In the genomic region with DNA sequence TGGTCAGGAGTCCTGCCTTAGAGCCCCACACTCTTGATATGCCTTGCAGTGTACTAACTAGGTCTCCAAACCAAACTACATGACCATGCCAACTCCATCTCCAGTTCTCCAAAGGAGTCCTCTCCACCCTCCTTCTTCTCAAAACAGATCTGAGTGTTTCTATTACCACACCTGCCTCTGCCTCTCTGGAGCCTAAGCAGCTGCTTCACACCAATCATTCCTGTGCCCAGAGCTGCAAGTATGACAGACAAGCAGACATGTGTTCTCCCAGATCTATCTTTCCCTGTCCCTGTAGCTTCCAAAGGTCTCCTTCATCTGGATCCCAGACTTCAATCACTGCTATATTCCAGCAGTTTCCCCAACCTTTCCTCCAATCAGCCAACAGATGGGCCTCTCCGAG, we compare ENCODE assay signal across 8 mouse cellular contexts. TPM values are rescaled to one million over a fixed set of nuclear protein-coding genes. Genes with fewer than 3 reads are reported as not detected.
A peak's percentile ranks its signal among the peaks of the same experiment; 100 is the strongest.
DNase-seq lines count a peak whose midpoint lies in the region; ATAC-seq and TF ChIP-seq lines count a peak whose summit lies in the region.

No protein-coding gene starts in this region.

- peak overlapping the region; percentile 64; the same call in 1 of the 2 replicates for H3K9ac ChIP-seq in kidney, postnatal 0 days (ENCODE audit: low read depth, low read length)
- peak overlapping the region; percentile 75 for H3K9ac ChIP-seq in hindbrain, embryonic 15.5 days
- H3K9ac ChIP-seq in midbrain, embryonic 15.5 days: peak overlapping the region; percentile 67

- TF ChIP-seq CTCF in kidney, postnatal 0 days (IDR thresholded peaks at IDR 0.05; ENCODE audit: low read depth): no peak
- TF ChIP-seq CTCF in cortical plate, adult 2 months (IDR thresholded peaks at IDR 0.05; ENCODE audit: extremely low read depth, insufficient read depth, low read length): no peak

- peak overlapping the region; percentile 73 for H3K4me3 ChIP-seq in kidney, postnatal 0 days (replicated peaks; ENCODE audit: low read depth, low read length)
- peak overlapping the region; percentile 64 for H3K4me3 ChIP-seq in cortical plate, adult 2 months (ENCODE audit: insufficient read depth, low read length)
- peak overlapping the region; percentile 75 for H3K4me3 ChIP-seq in hindbrain, embryonic 15.5 days
- H3K4me3 ChIP-seq in midbrain, embryonic 15.5 days: peak overlapping the region; percentile 71

- ATAC-seq in kidney, postnatal 0 days (replicated peaks; ENCODE audit: low FRiP score, low read depth): no peak
- no peak for ATAC-seq in hindbrain, embryonic 15.5 days (ENCODE audit: low FRiP score, low read depth)
- ATAC-seq in midbrain, embryonic 15.5 days (replicated peaks): no peak
- no peak for ATAC-seq in erythroid progenitor cell, adult 5-6 weeks (replicated peaks; ENCODE audit: low FRiP score, poor library complexity, severe bottlenecking)

- 12% methylated on average over 1 of the region's 1 CpGs for WGBS in kidney, postnatal 0 days
- WGBS in hindbrain, embryonic 15.5 days: 14% methylated on average over 1 of the region's 1 CpGs
- 46% methylated on average over 1 of the region's 1 CpGs for WGBS in midbrain, embryonic 15.5 days

- DNase-seq in kidney, postnatal 0 days (ENCODE audit: low spot score): no peak
- DNase-seq in kidney, postnatal 14 days: no peak
- no peak for DNase-seq in adrenal gland, adult 18-20 months (ENCODE audit: low spot score in 2 of 2)
- no peak for DNase-seq in frontal cortex, postnatal 10 days (ENCODE audit: low spot score in 2 of 2)

- no peak for TF ChIP-seq POLR2A in cortical plate, adult 2 months (IDR thresholded peaks at IDR 0.05; ENCODE audit: extremely low read depth, insufficient read depth, low read length)

- H3K9me3 ChIP-seq in kidney, postnatal 0 days (replicated peaks; ENCODE audit: low read length): no peaks in the 10 kb centered on the region
- H3K9me3 ChIP-seq in hindbrain, embryonic 15.5 days: no peaks in the 10 kb centered on the region
- H3K9me3 ChIP-seq in midbrain, embryonic 15.5 days: no peaks in the 10 kb centered on the region

- 0 out of 2 replicates have a peak, but pooled peaks cover 12% of the 10 kb centered on the region for H3K36me3 ChIP-seq in kidney, postnatal 0 days (ENCODE audit: insufficient read depth, low read length)
- H3K36me3 ChIP-seq in hindbrain, embryonic 15.5 days: 0 out of 2 replicates have a peak, but pooled peaks cover 5% of the 10 kb centered on the region
- H3K36me3 ChIP-seq in midbrain, embryonic 15.5 days (replicated peaks): 0 out of 2 replicates have a peak, but pooled peaks cover 3% of the 10 kb centered on the region

- peaks cover 15% of the 10 kb centered on the region; the same call in 1 of the 2 replicates for H3K4me1 ChIP-seq in kidney, postnatal 0 days (replicated peaks; ENCODE audit: insufficient read depth, low read length)
- H3K4me1 ChIP-seq in cortical plate, adult 2 months (ENCODE audit: control insufficient read depth, insufficient read depth, low read length): peaks cover 5% of the 10 kb centered on the region; the same call in 1 of the 2 replicates
- peaks cover 35% of the 10 kb centered on the region for H3K4me1 ChIP-seq in hindbrain, embryonic 15.5 days (replicated peaks)
- peaks cover 35% of the 10 kb centered on the region for H3K4me1 ChIP-seq in midbrain, embryonic 15.5 days

- H3K27me3 ChIP-seq in kidney, postnatal 0 days (ENCODE audit: insufficient read depth, low read length): no peaks in the 10 kb centered on the region
- no peaks in the 10 kb centered on the region for H3K27me3 ChIP-seq in hindbrain, embryonic 15.5 days
- H3K27me3 ChIP-seq in midbrain, embryonic 15.5 days (replicated peaks): no peaks in the 10 kb centered on the region

- peak overlapping the region; percentile 66 for H3K4me2 ChIP-seq in kidney, postnatal 0 days (ENCODE audit: low read length)
- H3K4me2 ChIP-seq in hindbrain, embryonic 15.5 days: peak overlapping the region; percentile 86
- peak overlapping the region; percentile 76 for H3K4me2 ChIP-seq in midbrain, embryonic 15.5 days

- peak overlapping the region; percentile 97 for H3K27ac ChIP-seq in kidney, postnatal 0 days
- no peak overlapping the region for H3K27ac ChIP-seq in cortical plate, adult 2 months (ENCODE audit: insufficient read depth, low read length)
- H3K27ac ChIP-seq in hindbrain, embryonic 15.5 days (replicated peaks): peak overlapping the region; percentile 98
- H3K27ac ChIP-seq in midbrain, embryonic 15.5 days: peak overlapping the region; percentile 93

RNA-seq across cellular contexts. Expression of gene Tacc3, which starts 1.2 kb away (rescaled TPM):
- 74.3 and 84.9 TPM in 2 replicates for polyA plus RNA-seq in kidney, postnatal 0 days (2015; fragmentation: Nextera tagmentation; extraction: Ambion mirVana)
- polyA plus RNA-seq in cortical plate, adult 2 months (2012; rRNA removed): 9.3 and 11.4 TPM in 2 replicates
- polyA plus RNA-seq in hindbrain, embryonic 15.5 days (2015; fragmentation: Nextera tagmentation; extraction: Ambion mirVana): 40.9 and 48.9 TPM in 2 replicates
- polyA plus RNA-seq in midbrain, embryonic 15.5 days (2015; fragmentation: Nextera tagmentation; extraction: Ambion mirVana): 27.9 and 32.2 TPM in 2 replicates
- 1 to 10 TPM; 2.9 to 3.1 TPM for total RNA-seq in adrenal gland, adult 18-20 months (2021)
- total RNA-seq in erythroid progenitor cell, adult 5-6 weeks (2015; ENCODE audit: low replicate concordance): 544 and 682 TPM in 2 replicates
- total RNA-seq in erythroid progenitor cell, adult 5-6 weeks (2017; ENCODE audit: low replicate concordance): 404 and 639 TPM in 2 replicates

RNA-seq across cellular contexts. Expression of gene Tmem129, which starts 1.5 kb away (rescaled TPM):
- 26.4 and 29.5 TPM in 2 replicates for polyA plus RNA-seq in kidney, postnatal 0 days (2015; fragmentation: Nextera tagmentation; extraction: Ambion mirVana)
- polyA plus RNA-seq in cortical plate, adult 2 months (2012; rRNA removed): 37.1 and 37.7 TPM in 2 replicates
- polyA plus RNA-seq in hindbrain, embryonic 15.5 days (2015; fragmentation: Nextera tagmentation; extraction: Ambion mirVana): 31.4 and 32.7 TPM in 2 replicates
- polyA plus RNA-seq in midbrain, embryonic 15.5 days (2015; fragmentation: Nextera tagmentation; extraction: Ambion mirVana): 31.1 and 32.0 TPM in 2 replicates
- 10 to 100 TPM; 25.7 to 28.9 TPM for total RNA-seq in adrenal gland, adult 18-20 months (2021)
- 44.4 and 49.4 TPM in 2 replicates for total RNA-seq in erythroid progenitor cell, adult 5-6 weeks (2015; ENCODE audit: low replicate concordance)
- 28.2 and 37.7 TPM in 2 replicates for total RNA-seq in erythroid progenitor cell, adult 5-6 weeks (2017; ENCODE audit: low replicate concordance)

RNA-seq across cellular contexts. Expression of gene Slbp, which starts 4.4 kb away (rescaled TPM):
- polyA plus RNA-seq in kidney, postnatal 0 days (2015; fragmentation: Nextera tagmentation; extraction: Ambion mirVana): 146 and 172 TPM in 2 replicates
- polyA plus RNA-seq in cortical plate, adult 2 months (2012; rRNA removed): 27.6 and 28.4 TPM in 2 replicates
- polyA plus RNA-seq in hindbrain, embryonic 15.5 days (2015; fragmentation: Nextera tagmentation; extraction: Ambion mirVana): 118 and 127 TPM in 2 replicates
- 109 and 110 TPM in 2 replicates for polyA plus RNA-seq in midbrain, embryonic 15.5 days (2015; fragmentation: Nextera tagmentation; extraction: Ambion mirVana)
- 10 to 100 TPM; 37.9 to 50.8 TPM for total RNA-seq in adrenal gland, adult 18-20 months (2021)
- 377 and 483 TPM in 2 replicates for total RNA-seq in erythroid progenitor cell, adult 5-6 weeks (2015; ENCODE audit: low replicate concordance)
- 503 and 597 TPM in 2 replicates for total RNA-seq in erythroid progenitor cell, adult 5-6 weeks (2017; ENCODE audit: low replicate concordance)

RNA-seq across cellular contexts. Expression of gene Gm9903, which starts 27.0 kb away (rescaled TPM):
- polyA plus RNA-seq in kidney, postnatal 0 days (2015; fragmentation: Nextera tagmentation; extraction: Ambion mirVana): 0.64 and 0.68 TPM in 2 replicates
- polyA plus RNA-seq in cortical plate, adult 2 months (2012; rRNA removed): 0.73 and 1.0 TPM in 2 replicates
- polyA plus RNA-seq in hindbrain, embryonic 15.5 days (2015; fragmentation: Nextera tagmentation; extraction: Ambion mirVana): 0.47 and 0.64 TPM in 2 replicates
- 0.47 and 0.77 TPM in 2 replicates for polyA plus RNA-seq in midbrain, embryonic 15.5 days (2015; fragmentation: Nextera tagmentation; extraction: Ambion mirVana)
- under 1 TPM; 0.17 to 0.22 TPM for total RNA-seq in adrenal gland, adult 18-20 months (2021)
- total RNA-seq in erythroid progenitor cell, adult 5-6 weeks (2015; ENCODE audit: low replicate concordance): not detected in 2 replicates
- total RNA-seq in erythroid progenitor cell, adult 5-6 weeks (2017; ENCODE audit: low replicate concordance): 0.77 TPM in 1 of 2 replicates, not detected in the other

RNA-seq across cellular contexts. Expression of gene Fam53a, which starts 27.3 kb away (rescaled TPM):
- 55.7 and 58.1 TPM in 2 replicates for polyA plus RNA-seq in kidney, postnatal 0 days (2015; fragmentation: Nextera tagmentation; extraction: Ambion mirVana)
- 17.2 and 19.1 TPM in 2 replicates for polyA plus RNA-seq in cortical plate, adult 2 months (2012; rRNA removed)
- 30.0 and 33.6 TPM in 2 replicates for polyA plus RNA-seq in hindbrain, embryonic 15.5 days (2015; fragmentation: Nextera tagmentation; extraction: Ambion mirVana)
- polyA plus RNA-seq in midbrain, embryonic 15.5 days (2015; fragmentation: Nextera tagmentation; extraction: Ambion mirVana): 31.2 and 31.5 TPM in 2 replicates
- total RNA-seq in adrenal gland, adult 18-20 months (2021): 10 to 100 TPM; 24.5 to 28.2 TPM
- total RNA-seq in erythroid progenitor cell, adult 5-6 weeks (2015; ENCODE audit: low replicate concordance): 8.0 and 9.7 TPM in 2 replicates
- total RNA-seq in erythroid progenitor cell, adult 5-6 weeks (2017; ENCODE audit: low replicate concordance): 3.0 and 29.2 TPM in 2 replicates
